Mouse (Mus musculus): ENCODE data around the gene Pde8b. TPM values are rescaled to one million over a fixed set of nuclear protein-coding genes. Genes with fewer than 3 reads are reported as not detected.

Gene Pde8b
- total RNA-seq, 4 experiments from 2014 or later: 0.94 to 4.4 (median 1.7) TPM

DNA sequence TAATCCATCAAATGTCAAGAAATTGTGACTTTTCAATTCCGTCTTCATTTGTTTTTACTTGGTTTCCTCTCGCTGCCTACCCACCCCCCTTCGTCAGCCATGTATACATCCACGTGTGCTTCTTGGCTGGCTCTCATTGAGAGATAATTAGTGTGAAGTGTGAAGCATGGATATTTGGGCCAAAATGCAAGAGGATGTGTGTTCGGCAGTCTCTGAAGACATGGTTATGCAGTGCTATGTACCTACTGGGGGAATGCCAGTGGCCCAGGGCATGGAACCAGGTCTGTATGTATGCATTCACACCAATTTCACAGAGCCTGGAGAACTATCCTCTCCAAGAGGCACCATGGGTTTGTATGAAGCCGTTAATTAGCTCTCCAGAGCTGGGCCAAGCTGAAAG is 219.3 kb downstream of the Pde8b start:
- DNase-seq (ENCODE audit: low spot score in 2 of 2): no peak

GRCm38 (mm10) chr13:95020216-95020615 is 229.9 kb downstream of the Pde8b start:
- no peak for DNase-seq (ENCODE audit: low spot score in 2 of 2)

DNA sequence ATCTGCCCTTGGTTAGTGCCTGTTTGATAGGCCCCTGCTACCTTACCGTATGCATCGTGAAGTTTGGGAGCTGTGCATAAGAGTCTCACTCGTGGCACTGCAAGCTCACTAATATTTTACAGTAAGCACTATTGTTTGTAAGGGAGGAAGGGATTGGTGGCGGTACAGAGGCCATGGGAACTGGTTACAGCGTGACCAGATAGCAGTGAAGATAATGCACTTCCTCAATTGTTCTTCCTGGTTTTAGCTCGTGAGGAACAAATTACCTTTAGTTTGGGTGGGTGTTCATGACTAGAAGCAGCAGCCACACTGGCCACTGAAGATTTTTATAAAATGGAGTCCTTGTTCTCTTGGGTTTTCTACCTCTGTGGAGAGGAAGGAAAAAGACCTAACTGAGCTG is 230.8 kb downstream of the Pde8b start:
- DNase-seq (ENCODE audit: low spot score in 2 of 2): no peak

DNA sequence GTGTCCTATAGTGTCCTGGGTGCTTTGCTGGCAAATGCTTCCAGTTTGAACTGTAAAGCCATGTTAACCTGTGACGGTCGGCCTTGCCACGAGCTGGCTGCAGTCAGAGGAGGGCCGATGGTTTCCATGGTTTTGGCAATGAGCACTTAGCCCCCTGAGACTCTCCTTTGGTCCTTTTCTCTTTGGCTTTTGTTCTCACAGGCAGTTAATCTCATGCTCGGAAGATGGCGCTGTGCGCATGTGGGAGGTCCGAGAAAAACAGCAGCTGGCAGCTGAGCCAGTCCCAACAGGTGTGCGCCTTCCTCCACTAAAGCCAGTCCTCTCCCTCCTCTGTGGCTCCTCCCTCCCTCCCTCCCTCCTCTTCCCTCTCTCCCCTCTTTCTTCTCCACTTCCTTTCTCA is 232.2 kb downstream of the Pde8b start:
- peak in 1 of 2 experiments; percentile 29 for DNase-seq (ENCODE audit: low spot score in 2 of 2)

- no peak for DNase-seq (ENCODE audit: low spot score in 2 of 2)
Measured at GRCm38 (mm10) chr13:95017278-95017677, 232.9 kb downstream of the Pde8b start.

- DNase-seq (ENCODE audit: low spot score in 2 of 2): no peak
Measured at GRCm38 (mm10) chr13:95011546-95012257, 238.4 kb downstream of the Pde8b start.

GRCm38 (mm10) chr13:95009261-95009660 is 240.9 kb downstream of the Pde8b start:
- no peak for DNase-seq (ENCODE audit: low spot score in 2 of 2)

- DNase-seq (ENCODE audit: low spot score in 2 of 2): no peak
Measured at GRCm38 (mm10) chr13:95007281-95007680, 242.9 kb downstream of the Pde8b start.

GRCm38 (mm10) chr13:94990516-94990915 is 259.6 kb downstream of the Pde8b start:
- no peak for DNase-seq (ENCODE audit: low spot score in 2 of 2)

- no peak for DNase-seq (ENCODE audit: low spot score in 2 of 2)
Measured at GRCm38 (mm10) chr13:94979081-94979480, 271.1 kb downstream of the Pde8b start.

GRCm38 (mm10) chr13:94976219-94977186 is 273.6 kb downstream of the Pde8b start, which contains the start of gene Wdr41:
Wdr41 (plus strand) TSS chr13:94976344.
- peak; percentile 86 to 91 for DNase-seq (ENCODE audit: low spot score in 2 of 2)

DNA sequence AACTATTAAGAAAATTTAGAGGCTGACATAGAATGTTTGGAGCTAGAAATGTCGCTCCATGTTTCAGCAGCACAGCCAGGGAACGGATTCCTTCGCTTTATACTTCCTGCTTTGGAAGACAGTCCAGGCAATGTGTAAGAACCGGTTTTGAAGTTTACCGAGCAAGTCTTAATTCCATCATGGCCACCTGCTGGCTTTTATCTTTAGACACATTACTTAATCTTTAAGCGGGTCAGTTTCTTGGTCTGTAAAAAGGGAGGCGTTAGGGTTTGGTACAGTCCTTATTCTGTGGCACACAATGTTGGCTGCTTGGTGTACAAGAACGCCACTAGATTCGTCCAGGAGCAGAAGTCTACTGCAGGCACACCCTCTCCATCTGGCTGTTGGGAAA is 274.3 kb downstream of the Pde8b start:
- no peak for DNase-seq (ENCODE audit: low spot score in 2 of 2)

Other genes with a start within 250 kb of the Pde8b start
- 1 to 10 TPM; 3.2 to 5.3 (median 4.2) TPM for gene Zbed3, start 73.3 kb upstream of the Pde8b start, total RNA-seq (2022)
- gene Aggf1, start 125.0 kb upstream of the Pde8b start, total RNA-seq (2022): 10 to 100 TPM; 15.6 to 19.1 (median 17.5) TPM
- not detected for gene Crhbp, start 194.6 kb upstream of the Pde8b start, total RNA-seq (2022)
- gene S100z, start 228.4 kb upstream of the Pde8b start, total RNA-seq (2022): 1 to 10 TPM in 2 of 4 experiments, not detected in 2; 1.2 to 1.6 TPM

All from gastrocnemius, adult 8-10 months (tissue).